ENCODE assay signal across 27 mouse cellular contexts in the genomic region with DNA sequence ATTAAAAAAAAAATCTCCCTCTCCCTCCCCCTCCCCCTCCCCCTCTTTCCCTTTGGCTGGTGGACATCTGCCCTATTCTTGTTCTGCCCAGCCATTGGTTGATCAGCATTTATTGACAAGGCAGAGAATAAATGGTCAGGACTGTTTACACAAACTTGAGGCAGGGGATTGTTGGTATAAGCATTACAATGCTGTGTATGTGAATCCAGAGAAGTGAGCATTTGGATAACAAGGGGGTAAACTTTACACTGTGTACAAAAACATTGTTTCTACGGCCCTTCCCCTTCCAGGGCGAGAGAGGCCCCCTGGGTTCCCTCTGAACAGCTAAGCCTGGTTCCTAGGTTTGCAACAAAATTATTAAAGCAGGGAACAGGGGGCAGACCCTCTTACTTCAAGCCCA. TPM values are rescaled to one million over a fixed set of nuclear protein-coding genes. Genes with fewer than 3 reads are reported as not detected.
DNase-seq lines count a peak whose midpoint lies in the region; ATAC-seq and TF ChIP-seq lines count a peak whose summit lies in the region.
"Had no signal": no experiment of that assay in that cellular context is flagged by ENCODE, and none has a peak within 500 bp of the region (broad histone marks: within the 10 kb centered on the region; RNA-seq: fewer than 3 reads in every experiment).

No protein-coding gene starts in this region.

- no peak for TF ChIP-seq CTCF in thymus, adult 2 months (IDR thresholded peaks at IDR 0.05; ENCODE audit: borderline replicate concordance, control insufficient read depth, extremely low read depth, insufficient read depth, low read length, poor library complexity)
- TF ChIP-seq CTCF in liver, postnatal 0 days (IDR thresholded peaks at IDR 0.05; ENCODE audit: low read depth) = no peak

- DNase-seq in thymus, adult 2 months = no peak
- DNase-seq in thymus, postnatal 36 days = no peak
- peak; percentile 85 for DNase-seq in R1 (ENCODE audit: low read depth, low spot score)
- DNase-seq in urinary bladder, adult 2 months (ENCODE audit: low spot score) = no peak
- no peak for DNase-seq in liver, postnatal 0 days
- DNase-seq: adrenal gland, adult 8-10 months; adrenal gland, postnatal 14 days; adrenal gland, postnatal 36 days; B cell, adult 2 months; cerebellum, adult 11-12 months; cerebellum, adult 2 months; cerebellum, adult 9-10 months; cerebellum, postnatal 10 days; cerebellum, postnatal 25 days; forebrain, postnatal 0 days had no signal

- no peaks in the 10 kb centered on the region for H3K9me3 ChIP-seq in liver, postnatal 0 days (ENCODE audit: low read length)
- H3K9me3 ChIP-seq: embryonic facial prominence, embryonic 10.5 days; embryonic facial prominence, embryonic 12.5 days; forebrain, embryonic 13.5 days; forebrain, embryonic 15.5 days; G1E had no signal

- WGBS in thymus, adult 2 months = 94% methylated on average over 2 of the region's 2 CpGs
- 85% methylated on average over 2 of the region's 2 CpGs for WGBS in liver, postnatal 0 days (ENCODE audit: insufficient replicate concordance)

- no peak for TF ChIP-seq EP300 in liver, postnatal 0 days (IDR thresholded peaks at IDR 0.05; ENCODE audit: low read depth)

- no peak for ATAC-seq in liver, postnatal 0 days
- ATAC-seq: activated CD4-positive, CD25-positive, alpha-beta regulatory T cell, adult 4 months; CD4-positive, CD25-positive, alpha-beta regulatory T cell, adult 4 months; forebrain, embryonic 13.5 days; forebrain, embryonic 15.5 days; forebrain, postnatal 0 days; Patski had no signal

- no peak for TF ChIP-seq POLR2A in thymus, adult 2 months (IDR thresholded peaks at IDR 0.05; ENCODE audit: control insufficient read depth, extremely low read depth, insufficient read depth, low read length, poor library complexity)

- H3K9ac ChIP-seq in liver, postnatal 0 days (replicated peaks) = no peak overlapping the region
- H3K9ac ChIP-seq: embryonic facial prominence, embryonic 12.5 days; forebrain, embryonic 13.5 days; forebrain, embryonic 15.5 days; forebrain, postnatal 0 days had no signal

- H3K4me2 ChIP-seq in liver, postnatal 0 days (ENCODE audit: low read depth, low read length) = no peak overlapping the region
- H3K4me2 ChIP-seq: embryonic facial prominence, embryonic 12.5 days; forebrain, embryonic 13.5 days; forebrain, embryonic 15.5 days had no signal

- H3K27ac ChIP-seq in thymus, adult 2 months (ENCODE audit: control insufficient read depth, insufficient read depth, low read length) = peak overlapping the region; percentile 68; the same call in 1 of the 2 replicates
- H3K27ac ChIP-seq in liver, postnatal 0 days (ENCODE audit: low read depth) = no peak overlapping the region
- H3K27ac ChIP-seq: embryonic facial prominence, embryonic 10.5 days; embryonic facial prominence, embryonic 12.5 days; forebrain, embryonic 13.5 days; forebrain, embryonic 15.5 days had no signal

- no peak overlapping the region for H3K4me3 ChIP-seq in thymus, adult 2 months (ENCODE audit: control insufficient read depth, insufficient read depth, low read length)
- no peak overlapping the region for H3K4me3 ChIP-seq in liver, postnatal 0 days (ENCODE audit: low read depth, low read length)
- H3K4me3 ChIP-seq: embryonic facial prominence, embryonic 10.5 days; embryonic facial prominence, embryonic 12.5 days; forebrain, embryonic 13.5 days; forebrain, embryonic 15.5 days had no signal

- H3K36me3 ChIP-seq in thymus, adult 2 months (ENCODE audit: control insufficient read depth, insufficient read depth, low read length) = no peaks in the 10 kb centered on the region
- no peaks in the 10 kb centered on the region for H3K36me3 ChIP-seq in liver, postnatal 0 days (replicated peaks; ENCODE audit: insufficient read depth, low read length)
- H3K36me3 ChIP-seq: embryonic facial prominence, embryonic 10.5 days; embryonic facial prominence, embryonic 12.5 days; forebrain, embryonic 15.5 days; G1E had no signal

- H3K4me1 ChIP-seq in thymus, adult 2 months (replicated peaks; ENCODE audit: control insufficient read depth, insufficient read depth, low read length) = peaks cover 79% of the 10 kb centered on the region
- peaks cover 10% of the 10 kb centered on the region for H3K4me1 ChIP-seq in liver, postnatal 0 days (ENCODE audit: insufficient read depth)
- H3K4me1 ChIP-seq: forebrain, embryonic 13.5 days; forebrain, embryonic 15.5 days had no signal

- no peaks in the 10 kb centered on the region for H3K27me3 ChIP-seq in thymus, adult 2 months (ENCODE audit: control insufficient read depth, insufficient read depth, low read length)
- H3K27me3 ChIP-seq in liver, postnatal 0 days (ENCODE audit: insufficient read depth, low read length) = no peaks in the 10 kb centered on the region
- H3K27me3 ChIP-seq: CH12.LX; embryonic facial prominence, embryonic 12.5 days; forebrain, embryonic 13.5 days; forebrain, embryonic 15.5 days had no signal

RNA-seq across cellular contexts. Expression of a gene that starts 21.5 kb away (rescaled TPM):
- 0.10 and 0.40 TPM in 2 replicates for polyA plus RNA-seq in thymus, adult 2 months (2012; rRNA removed)
- not detected in 2 replicates for polyA plus RNA-seq in urinary bladder, adult 2 months (2012; rRNA removed)
- polyA plus RNA-seq in liver, postnatal 0 days (2015; fragmentation: Nextera tagmentation; extraction: Ambion mirVana) = not detected in 2 replicates
- polyA plus RNA-seq: cerebellum, adult 2 months; cortical plate, adult 2 months; embryonic facial prominence, embryonic 12.5 days; embryonic facial prominence, embryonic 14.5 days; forebrain, embryonic 11.5 days; forebrain, embryonic 13.5 days; forebrain, embryonic 15.5 days; forebrain, postnatal 0 days; G1E; Patski had no signal

RNA-seq across cellular contexts. Expression of a gene that starts 30.8 kb away (rescaled TPM):
- polyA plus RNA-seq in thymus, adult 2 months (2012; rRNA removed) = 58.4 and 60.2 TPM in 2 replicates
- polyA plus RNA-seq in urinary bladder, adult 2 months (2012; rRNA removed) = 12.7 and 13.6 TPM in 2 replicates
- polyA plus RNA-seq in liver, postnatal 0 days (2015; fragmentation: Nextera tagmentation; extraction: Ambion mirVana) = 5.5 and 5.7 TPM in 2 replicates

RNA-seq across cellular contexts. Expression of a gene that starts 46.7 kb away (rescaled TPM):
- 8.1 and 11.1 TPM in 2 replicates for polyA plus RNA-seq in thymus, adult 2 months (2012; rRNA removed)
- 0.66 and 1.5 TPM in 2 replicates for polyA plus RNA-seq in urinary bladder, adult 2 months (2012; rRNA removed)
- polyA plus RNA-seq in liver, postnatal 0 days (2015; fragmentation: Nextera tagmentation; extraction: Ambion mirVana) = 0.12 TPM in 1 of 2 replicates, not detected in the other
